Mouse (Mus musculus) thymus, adult 2 months (tissue): Measurements from ENCODE around the gene Prkci.
A peak's percentile ranks its signal among the peaks of the same experiment; 100 is the strongest.

ENCODE experiments used
- CTCF ChIP-seq: fragments of 200-500 bp; IDR thresholded peaks from 2 replicates; pipeline ENCODE4 v1.5.1; 2012; ENCODE audit warnings: mild to moderate bottlenecking, control low read depth, low read length, moderate library complexity, borderline replicate concordance; ENCODE audit not compliant: control insufficient read depth, poor library complexity, insufficient read depth; ENCODE audit errors: extremely low read depth
- POLR2A ChIP-seq: fragments of 200-500 bp; IDR thresholded peaks from 2 replicates; pipeline ENCODE4 v1.6.1; 2012; ENCODE audit warnings: mild to moderate bottlenecking, low read length, control low read depth, moderate library complexity; ENCODE audit not compliant: control insufficient read depth, poor library complexity, insufficient read depth; ENCODE audit errors: extremely low read depth

DNA sequence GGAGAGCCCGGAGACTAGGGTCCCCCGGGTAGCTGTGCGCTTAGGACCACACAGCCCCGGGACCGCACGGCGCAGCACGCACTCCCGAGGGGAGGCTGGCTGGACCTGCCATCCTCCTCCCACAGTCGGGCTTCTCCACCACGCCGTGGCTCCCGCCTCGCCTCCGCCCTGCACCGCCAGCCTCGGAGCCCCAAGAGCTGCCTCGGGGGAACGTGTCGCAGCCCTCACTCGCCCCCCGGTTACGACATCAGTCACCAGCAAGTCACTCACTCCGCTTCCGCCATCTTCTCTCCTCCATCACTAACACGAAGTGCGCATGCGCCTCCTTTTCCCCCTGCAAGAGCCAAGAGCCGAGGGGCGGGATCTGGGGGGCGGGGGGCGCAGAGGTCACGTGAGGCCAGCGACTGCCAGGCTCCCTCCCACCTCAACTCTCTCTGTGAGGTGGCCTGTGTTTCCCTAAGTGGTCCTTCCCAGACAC, 26.4 kb upstream of the Prkci start, which contains the start of gene Phc3:
- no peak for TF ChIP-seq CTCF
- peak; percentile 74; the same call in 1 of the 2 replicates for TF ChIP-seq POLR2A
